Mouse (Mus musculus) right cerebral cortex, postnatal 14 days (tissue): ENCODE measurements around the gene Ska2.
A peak's percentile ranks its signal among the peaks of the same experiment; 100 is the strongest.

Experiments used
- DNase-seq: peaks from one replicate; pipeline ENCODE4 v3.0.0; 2022

The Ska2 gene

DNA sequence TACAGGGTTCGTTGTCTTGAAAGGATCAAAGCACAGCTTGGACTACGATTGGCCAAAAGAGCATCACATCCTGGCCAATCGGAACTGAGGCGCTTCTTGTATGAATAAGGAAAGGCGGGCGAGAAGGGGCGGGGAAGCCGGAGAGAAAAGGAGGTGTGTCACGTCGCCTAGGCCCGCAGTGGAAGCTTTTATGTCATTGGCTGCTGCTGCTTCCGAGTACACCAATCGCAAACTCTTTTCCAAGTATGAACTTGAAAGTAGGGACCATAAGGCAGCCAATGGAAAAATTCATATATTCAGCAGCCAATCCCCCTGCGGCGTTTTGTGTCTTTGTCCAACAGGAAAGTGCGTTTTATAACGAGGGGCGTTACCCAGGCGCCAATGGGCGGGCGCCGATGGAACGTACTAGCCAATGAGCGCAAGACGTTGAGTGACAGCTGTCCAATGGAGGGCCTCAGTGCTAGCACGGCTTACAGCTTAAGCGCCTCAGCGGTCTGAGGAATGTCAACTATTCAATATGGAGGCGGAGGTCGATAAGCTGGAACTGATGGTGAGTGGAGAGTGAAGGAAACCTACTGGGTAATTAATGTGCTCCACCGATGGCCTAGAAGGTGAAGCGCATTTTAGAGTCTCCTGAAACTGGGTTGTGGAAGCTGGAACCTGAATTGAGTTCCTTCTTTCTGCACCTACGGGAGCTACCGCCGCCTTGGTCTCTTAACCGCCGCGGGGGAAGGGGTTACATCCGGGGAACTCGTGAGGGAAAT lies at the start of gene Ska2:
TSS of gene Ska2 (plus strand) at position 480 of the 764 bp plus-strand sequence.
- peak; percentile 93 for DNase-seq

DNA sequence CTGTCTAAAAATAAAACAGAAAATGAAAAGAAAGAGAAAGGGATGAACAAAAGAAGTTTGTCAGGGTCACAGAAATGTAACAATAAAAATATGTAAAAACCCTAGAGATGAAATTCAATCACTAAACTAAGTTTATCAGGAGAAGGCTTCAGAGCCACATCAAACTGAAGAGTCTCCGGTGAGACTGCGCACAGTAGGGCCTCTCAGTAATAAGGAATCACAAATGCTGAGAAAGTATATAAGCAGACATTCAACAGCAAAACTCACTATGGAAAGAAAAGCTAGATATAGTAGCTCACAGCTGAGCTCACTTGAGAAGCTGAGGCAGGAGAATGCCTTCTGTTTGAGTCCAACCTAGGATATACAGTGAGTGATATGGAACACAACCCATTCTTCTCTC lies 48.6 kb upstream of the Ska2 start:
- no peak for DNase-seq

DNA sequence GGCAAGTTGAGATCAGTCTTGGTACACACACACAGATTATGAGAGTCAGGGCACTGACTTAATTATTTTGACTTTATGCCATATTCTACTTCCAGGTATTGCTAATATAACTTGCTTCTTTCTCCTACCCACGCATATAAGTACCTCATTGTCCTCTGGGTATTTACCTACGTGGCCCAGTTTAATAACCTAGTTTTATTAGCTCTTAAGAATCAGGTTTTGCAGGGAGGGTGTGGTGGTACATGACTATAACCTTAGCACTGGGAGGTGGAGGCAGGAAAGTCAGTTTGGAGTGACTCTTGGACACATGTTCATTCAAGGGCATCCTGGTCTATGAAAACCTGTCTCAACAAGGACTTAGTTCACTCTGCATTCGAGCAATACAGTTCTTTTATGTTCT lies 46.9 kb upstream of the Ska2 start:
- no peak for DNase-seq

DNA sequence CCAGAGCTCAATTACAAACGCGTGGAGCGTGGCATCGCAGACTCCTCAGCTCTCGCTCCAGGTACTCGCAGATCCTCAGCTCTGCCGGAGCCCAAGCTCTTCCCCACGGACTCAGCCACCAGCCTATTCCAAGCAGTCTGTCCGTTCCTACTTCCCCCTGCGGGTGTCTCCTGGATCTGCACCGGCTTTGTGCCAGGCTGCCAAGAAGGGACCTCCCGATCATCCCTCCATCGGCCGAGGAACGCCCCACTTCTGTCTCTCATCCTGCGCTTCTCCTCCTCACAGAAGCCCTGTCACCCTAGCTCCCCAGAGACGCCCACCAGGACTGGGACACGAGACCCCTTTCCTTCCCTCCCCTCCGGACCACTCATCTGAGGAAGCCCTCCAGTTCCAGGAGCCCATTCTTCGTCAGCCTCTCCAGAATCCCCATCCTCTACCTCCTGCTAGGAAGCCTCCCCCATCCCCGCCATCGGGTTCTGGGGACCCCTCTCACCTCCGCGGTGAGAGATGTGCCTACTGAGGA lies 35.6 kb upstream of the Ska2 start:
- DNase-seq = peak; percentile 74

DNA sequence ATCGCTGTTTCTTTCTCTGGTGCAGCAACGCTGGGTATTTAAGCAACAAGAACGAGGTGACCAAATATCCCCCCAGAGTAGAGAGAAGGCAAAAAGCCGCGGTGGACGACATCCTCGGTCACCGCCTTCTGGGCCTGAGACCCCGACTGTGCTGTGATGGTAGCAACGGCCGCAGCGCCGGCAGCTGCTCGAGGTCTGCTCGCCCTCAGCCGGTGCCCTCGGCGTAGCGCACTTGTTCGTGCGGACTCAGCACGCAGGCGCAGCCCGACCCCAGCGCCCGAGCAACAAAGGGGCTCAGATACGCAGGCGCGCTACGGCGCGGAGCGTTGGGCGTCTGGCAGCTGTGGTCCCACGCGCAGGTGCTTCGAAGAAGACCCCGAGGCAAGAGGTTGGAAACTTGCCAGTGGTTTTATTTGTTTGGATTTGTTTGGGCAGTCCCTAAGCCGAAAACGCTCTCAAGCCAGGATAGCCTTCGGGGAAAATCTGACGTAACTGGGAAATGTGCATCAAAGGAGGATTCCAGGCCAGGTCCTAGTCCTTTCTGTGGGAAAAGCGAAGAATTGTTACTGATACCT lies 35.1 kb upstream of the Ska2 start, which contains the start of gene Gdpd1:
TSS of gene Gdpd1 (minus strand) at position 197 of the 575 bp plus-strand sequence.
- DNase-seq = peak; percentile 88

DNA sequence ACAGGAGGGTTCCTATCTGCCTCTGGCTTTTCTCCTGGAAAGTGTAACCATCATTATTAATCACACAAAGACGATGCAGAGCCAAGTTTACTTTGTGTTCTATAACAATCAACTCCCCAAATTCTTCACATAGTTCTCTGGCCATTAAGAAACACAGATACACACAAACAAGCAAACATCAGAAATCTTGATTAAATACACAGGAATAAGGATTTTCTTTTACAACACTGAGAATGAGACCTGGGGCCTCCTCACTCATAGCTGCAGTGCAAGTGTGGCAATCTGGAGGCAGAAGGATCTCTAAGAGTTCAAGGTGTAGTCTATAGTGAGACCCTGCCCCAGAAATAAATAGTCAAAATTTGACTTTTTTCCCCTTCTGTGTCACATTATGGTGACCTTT lies 25.3 kb upstream of the Ska2 start:
- DNase-seq = no peak

DNA sequence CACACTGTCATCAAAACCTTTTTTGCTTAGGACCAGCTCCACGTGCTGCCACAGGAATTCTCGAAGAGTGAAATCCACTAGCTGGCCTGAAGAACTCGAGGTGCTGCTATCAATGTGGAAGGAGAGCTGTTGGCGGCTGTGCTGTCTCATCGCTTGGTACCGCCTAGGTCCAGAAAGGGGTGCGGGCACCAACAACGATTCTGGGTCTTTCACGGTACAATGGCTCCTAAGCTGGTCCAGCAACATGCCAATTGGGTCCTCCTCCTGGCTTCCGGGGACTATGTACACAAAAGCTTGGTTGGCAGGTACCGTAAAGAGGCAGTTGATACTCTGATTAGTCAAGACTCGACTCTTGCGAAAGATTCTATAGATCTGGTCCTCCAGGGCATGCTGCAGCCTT lies 23.6 kb upstream of the Ska2 start:
- no peak for DNase-seq

DNA sequence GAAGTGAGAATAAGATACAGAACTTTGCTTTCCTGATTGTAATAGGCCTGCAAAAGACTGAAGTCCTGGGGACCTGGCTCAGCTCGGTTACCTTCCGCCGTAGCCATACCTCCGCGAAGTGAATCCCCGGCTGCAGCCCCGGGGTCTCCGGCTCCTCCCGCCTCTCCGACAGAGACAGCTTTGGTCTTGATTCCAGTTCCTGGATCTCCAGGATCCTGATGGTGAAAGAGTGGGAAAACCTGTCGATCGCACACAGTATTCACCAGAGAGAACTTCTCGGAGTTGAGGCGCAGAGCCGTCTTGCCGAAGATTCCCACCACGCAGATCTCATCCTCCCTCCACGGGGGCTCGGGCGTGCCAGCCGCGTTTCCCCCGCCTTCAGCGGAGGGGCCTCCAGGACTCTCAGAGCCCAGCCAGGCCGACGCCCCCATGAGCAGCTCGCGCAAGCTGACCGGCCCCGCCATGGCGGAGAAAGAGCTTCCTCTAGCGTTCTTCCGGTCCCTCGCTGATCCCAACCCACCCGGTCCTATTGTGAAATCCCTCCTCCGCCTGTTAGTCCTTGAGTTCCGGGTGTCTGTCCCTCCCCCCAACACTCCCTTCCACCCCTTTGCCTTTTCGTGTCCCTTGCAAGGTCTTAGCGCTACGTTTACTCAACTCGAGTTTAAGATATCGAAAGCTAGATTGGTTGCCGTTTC lies 22.6 kb upstream of the Ska2 start, which contains the start of gene Smg8:
TSS of gene Smg8 (minus strand) at position 485 of the 695 bp plus-strand sequence.
- DNase-seq = peak; percentile 75

DNA sequence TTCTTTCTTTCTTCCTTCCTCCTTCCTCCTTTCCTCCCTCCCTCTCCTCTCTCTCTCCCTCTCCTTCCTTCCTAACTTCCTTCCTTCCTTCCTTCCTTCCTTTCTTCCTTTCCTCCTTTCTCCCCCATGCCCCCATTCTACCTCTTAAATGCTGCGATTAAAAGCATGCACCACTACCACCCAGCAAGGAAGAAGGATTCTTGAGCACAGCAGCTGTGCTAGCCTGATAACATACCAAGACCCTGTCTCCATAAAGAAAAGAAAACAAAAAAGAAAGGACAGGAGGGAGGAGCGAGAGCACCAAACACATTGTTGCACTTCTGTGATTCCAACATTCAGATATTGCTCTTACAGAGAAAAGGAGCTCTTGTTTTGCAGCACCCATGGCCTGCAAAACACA lies 21.9 kb upstream of the Ska2 start:
- no peak for DNase-seq

DNA sequence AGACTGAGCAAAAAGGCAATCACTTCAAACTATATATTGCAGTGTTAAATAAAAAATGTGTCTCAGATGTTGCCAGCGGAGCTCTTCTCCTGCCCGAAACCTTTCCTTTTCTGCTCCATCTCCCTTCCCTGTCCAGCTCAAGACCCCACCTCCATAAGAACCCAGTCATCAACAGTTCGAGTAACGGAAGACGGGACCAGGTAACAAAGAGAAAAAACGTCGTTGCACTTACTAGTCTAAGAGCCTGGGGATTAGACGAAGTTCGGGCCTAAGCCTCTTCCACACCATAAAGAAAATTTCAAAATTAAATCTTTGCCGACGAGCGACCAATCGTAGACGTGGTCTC lies 652 bp upstream of the Ska2 start, which contains the start of gene Prr11:
TSS of gene Prr11 (minus strand) at position 300 of the 346 bp plus-strand sequence.
- DNase-seq = no peak

DNA sequence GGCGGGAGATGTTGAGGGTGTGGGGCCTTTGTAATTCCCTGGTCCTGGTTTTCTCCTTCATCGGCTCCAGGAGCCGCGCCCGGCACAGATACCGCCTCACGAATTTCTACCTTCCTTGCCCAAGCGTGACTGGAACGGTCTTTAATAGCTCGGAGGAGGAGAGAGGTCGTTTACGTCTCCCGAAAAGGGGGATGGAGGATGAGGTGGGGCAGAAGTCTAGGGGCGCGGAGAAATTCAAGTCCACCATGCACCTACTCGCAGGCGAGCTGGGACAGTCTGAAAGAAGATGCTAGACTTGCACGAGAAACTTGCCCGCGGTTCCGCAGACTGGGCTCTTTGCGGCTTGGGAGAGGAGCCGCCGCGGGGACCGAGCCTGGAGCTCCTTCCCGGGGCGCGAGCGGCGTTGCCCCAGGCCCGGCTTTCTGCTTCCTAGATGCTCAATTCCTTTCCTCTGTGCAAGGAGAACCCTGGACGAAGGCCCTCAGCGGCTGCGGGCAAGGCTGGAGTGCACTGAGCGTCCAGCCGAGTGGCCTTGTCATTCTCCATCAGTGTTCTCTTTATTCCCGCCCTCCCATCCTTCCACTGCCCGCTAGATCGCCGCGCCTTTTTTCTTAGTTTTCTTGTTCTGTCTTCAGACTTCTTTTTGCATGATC lies 611 bp downstream of the Ska2 start:
- DNase-seq = peak; percentile 26

DNA sequence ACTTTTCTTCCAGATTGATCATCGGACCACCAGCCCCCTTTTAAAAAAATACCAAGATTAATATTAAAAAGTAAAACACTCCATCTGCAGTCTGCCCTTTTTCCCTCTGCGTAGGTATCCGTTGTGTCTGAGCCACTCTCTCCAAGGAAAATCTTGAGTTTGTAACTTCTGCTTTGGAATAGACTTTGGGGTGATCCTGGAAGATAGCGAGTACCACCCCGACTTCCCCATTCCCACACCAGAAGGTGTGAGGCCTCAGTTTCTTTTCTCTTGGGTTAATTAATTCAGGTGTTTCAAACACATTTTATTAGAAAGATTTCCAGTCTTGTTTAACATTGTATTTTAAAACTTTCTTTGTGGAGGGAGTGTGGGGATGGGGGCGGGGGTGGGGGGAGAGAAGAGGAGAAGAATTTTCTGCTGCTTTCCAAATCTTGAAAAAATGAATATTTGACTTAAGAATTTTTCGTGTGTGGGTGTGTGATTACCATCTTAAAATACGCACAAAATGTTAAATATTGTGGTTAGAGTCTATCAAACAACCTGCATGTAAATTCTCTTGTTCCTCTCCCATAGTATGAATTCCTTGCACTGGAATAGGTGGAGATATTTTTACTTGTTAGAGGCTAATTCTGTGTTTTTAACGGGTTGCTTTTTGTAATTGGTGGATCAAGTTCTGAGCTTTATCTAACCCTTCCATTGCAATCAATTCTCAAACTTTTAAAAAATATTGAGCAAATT lies 1.3 kb downstream of the Ska2 start:
- no peak for DNase-seq

DNA sequence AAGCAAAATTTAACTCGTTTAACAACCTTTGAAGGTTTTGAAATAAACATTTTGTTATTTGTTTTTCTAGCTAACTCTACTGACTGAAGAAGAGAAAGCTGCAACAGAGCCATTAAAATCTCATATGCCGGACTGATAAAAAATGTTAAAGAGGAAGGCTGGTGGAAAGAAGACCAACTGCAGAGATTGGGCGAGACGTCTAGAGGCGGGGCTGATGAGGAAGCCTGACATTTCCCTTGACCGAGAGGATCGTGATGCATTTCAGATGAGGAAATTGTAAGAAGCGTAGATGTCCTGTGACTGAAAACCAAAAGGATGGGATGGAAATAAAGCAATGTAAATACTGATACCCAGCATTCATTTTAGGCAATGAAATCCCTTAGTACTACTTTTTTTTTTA lies 12.8 kb downstream of the Ska2 start:
- DNase-seq = no peak

DNA sequence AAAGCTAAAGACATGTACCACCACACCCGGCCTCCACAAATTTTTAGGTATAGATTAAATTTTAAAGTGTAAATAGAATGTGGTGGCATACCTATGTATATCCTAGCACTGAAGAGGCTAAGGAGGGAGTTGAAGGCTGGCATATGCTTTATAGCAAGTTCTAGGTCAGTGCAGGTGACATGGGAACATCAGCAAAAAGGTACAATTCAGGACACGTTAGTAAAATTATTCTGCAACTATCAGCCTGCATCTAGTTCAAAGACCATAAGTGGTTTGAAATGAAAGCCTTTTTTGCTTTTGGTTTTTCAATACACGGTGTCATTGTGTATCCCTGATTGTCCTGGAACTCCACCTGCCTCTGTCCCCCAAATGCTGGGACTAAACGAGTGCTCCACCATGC lies 16.5 kb downstream of the Ska2 start:
- DNase-seq = no peak

DNA sequence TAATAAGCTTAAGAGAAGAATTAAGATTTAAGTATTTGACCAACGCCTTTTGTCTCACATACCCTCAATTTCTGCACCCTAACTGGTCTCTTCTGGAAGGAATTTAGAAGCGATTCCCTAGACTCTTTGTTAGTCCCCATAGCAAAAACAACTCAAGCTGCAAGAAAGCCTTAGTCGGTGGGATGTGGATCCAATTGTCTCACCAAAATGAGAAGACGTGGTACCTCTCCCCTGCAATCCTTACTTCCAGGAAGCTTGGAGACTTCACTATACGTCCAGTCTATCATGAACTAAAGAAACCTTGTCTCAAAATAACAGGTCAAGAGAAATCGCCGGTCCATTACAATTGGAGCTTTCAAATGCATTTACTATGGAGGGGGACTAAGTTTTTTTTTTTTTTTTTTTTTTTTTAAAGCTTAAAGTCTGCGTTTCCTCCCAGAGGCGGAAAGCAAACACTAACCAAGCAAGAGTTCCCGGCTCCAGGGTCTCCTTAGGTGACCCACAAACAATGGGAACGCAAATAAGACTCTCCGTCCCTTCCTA lies 17.3 kb downstream of the Ska2 start:
- no peak for DNase-seq

DNA sequence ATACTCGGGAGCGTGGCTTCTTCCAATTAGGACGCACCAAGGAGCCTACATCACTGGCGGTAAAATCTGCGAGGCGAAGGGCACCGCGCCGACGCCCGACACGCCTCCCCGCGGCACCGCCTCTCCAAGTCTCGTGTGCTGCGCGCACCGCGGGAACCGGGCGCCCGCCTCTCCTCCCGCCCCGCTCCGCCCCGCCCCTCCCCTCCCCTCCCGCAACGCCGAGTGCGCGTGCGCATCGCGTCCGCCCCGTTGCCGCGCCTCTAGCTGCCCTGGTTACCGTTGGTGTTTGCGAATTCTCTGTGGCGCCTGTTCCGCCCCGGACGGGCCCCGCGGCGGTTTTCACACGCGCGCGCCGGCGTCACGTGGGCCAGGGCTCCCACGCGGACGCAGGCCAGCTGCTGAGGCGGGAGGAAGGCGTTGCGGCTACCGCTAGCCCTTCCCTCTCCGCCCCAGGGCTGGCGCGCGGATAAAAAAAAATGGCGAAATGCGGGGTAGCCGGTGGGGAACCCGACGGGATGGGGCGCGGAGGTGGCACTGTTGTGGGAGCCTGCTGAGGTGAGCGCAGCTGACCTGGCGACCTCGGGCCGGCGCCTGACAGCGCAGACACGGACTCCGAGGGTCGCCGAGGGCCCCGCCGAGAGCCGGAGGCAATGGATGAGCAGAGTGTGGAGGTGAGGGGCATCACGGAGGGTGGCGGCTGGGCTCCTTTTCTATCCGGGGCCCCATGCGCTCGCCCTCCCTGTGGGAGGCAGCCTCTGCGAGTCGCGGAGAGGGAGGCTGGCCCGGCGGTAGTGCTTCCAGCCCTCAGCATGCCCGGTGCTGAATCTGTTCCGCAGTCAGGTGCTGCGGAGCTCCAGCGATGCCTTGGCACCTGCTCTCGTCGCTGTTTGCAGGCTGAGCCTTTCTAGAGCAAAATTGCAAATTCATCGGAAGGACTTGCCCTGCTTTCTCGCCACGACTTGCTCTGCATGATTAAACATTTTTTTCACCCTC lies 18.1 kb downstream of the Ska2 start, which contains the start of gene Trim37:
TSS of gene Trim37 (plus strand) at position 254 of the 993 bp plus-strand sequence.
- DNase-seq = peak; percentile 89

DNA sequence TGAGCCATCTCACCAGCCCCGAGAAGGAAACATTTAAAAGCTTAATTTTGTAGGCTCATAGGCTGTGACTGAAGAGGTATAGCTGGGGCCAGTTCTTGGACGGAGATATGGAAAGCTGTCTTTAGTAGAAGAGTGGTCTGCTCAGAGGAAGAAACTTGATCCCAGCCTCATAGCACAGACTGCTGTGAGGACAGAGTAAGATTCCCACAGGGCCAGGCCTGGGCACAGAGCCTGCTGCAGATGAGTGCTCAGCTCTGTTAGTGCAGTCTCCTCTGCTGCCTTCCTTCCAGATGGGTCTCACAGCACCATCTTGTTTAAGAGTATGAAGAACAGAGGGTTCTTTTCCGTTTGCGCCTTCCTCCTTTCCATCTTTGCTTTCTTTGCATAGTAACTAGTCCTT lies 27.2 kb downstream of the Ska2 start:
- DNase-seq = no peak

DNA sequence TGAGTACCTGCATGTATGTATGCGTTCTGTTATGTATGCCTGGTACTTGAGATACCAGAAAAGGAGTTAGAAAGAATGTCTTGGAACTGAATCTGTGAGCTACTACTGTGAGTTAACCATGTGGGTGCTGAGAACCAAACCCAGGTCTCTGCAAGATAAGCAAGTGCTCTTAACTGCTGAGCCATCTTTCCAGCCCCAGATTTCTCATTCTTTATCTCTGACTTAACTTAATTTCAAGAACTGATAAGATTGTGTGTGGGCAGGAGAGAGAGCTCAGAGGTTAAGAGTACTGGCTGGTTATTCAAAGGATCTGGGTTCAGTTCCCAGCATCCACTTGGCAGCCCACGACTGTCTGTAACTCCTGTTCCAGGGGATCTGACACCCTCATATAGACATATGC lies 49.0 kb downstream of the Ska2 start:
- no peak for DNase-seq

DNA sequence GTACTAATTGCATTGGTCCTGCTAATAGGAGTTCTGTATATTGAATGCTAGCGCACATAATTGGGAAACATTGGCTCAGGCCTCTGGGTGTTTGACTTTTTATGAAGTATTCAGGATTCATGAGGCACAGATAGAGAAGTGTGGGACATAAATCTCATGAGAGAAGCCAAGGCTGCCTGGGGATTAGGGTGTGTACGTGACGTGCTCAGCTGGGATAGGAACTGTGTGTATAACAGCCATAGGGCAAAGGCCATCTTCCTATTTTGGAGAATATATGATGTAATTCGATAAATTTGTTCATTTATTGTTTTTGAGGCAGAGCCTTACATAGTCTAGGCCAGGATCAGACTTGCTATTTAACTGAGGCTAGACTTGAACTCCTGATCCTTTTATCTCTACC lies 53.7 kb downstream of the Ska2 start:
- no peak for DNase-seq

DNA sequence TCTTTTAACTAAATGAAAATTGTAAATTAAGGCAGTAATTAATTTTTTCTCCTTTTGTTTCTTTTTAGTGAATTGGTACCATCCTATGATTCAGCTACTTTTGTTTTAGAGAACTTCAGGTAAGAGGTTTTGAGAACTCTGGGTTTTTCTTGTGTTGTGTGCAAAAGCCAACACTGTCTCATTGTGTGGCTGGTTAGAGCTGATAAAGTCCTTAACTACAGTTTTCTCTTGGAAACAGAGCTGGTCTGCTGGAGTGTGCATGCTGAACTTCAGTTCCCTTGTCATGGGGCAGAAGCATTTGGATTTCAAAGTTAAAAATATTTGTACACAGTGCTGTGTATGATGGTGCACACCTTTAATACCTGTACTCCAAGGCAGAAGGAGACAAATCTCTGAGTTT lies 54.7 kb downstream of the Ska2 start:
- no peak for DNase-seq

DNA sequence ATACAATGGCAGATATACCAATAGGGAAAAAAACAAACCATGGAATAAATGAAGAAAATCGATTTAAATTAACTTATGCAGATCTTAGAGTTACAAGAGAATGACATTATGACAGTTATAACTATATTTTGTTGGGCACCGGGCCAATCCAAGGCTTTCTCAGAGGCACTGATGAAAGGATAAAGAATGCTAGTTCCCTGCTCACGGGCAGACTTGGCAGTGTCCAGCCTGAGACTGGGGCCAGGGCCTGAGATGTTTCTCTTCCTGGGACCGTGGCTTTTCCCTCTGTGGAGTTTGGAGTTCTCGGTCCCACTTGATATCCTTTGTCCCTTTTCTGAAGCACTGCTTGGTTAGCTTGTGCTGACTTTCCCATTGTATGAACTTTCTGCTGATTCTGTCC lies 64.6 kb downstream of the Ska2 start:
- no peak for DNase-seq
